Mouse (Mus musculus) lung, postnatal 25 days (tissue): ENCODE measurements at regions not wholly inside any gene's neighbourhood (a gene's known extent, or its start where the extent isn't known, plus 50 kb on each side); places are given as distances from the start of the nearest gene placed in this dataset.

ENCODE experiments used
- DNase-seq: peaks from one replicate; pipeline ENCODE4 v3.0.0; 2022; ENCODE audit warnings: low spot score

DNA sequence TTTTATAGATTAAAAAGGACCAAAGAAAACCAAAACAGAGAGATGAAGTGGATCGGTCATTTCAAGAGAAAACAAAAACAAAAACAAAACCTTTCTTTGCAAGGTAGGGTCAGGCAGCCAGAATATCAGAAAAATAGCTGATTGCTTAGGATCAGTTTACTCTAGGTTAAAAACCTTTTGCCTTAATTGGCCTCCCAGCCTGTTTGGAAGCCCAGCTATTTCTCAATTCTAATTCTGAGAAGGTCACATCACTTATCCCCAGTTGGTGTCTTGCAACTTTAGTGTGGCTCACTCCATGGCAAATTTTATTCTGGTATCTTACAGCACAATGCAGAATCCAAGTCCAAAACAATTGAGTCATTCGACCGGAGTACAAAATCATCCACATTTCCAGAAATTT, 70.0 kb downstream of the 1190002N15Rik start:
- DNase-seq: no peak

DNA sequence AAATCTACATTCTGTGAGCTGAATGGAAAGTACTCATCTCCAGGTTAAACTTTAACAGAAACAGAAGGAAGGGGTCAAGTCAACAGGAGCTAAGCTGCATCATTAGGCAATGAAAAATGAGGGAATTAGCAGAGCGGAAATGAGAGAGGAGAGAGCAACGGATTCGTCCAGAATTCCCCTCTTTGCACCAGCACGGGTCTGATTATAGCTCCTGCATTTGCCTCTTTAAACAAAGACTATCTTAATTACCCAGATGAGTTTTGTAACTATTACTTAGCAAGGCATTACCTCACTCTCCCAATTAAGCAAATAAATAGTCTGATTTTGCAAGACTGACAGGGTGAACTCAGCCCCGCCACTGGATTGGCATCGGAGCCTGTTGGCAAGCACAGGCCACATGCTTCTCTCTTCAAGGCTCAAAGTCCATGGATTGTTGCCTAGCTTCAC, 81.8 kb downstream of the 1190002N15Rik start:
- DNase-seq: peak; percentile 54

DNA sequence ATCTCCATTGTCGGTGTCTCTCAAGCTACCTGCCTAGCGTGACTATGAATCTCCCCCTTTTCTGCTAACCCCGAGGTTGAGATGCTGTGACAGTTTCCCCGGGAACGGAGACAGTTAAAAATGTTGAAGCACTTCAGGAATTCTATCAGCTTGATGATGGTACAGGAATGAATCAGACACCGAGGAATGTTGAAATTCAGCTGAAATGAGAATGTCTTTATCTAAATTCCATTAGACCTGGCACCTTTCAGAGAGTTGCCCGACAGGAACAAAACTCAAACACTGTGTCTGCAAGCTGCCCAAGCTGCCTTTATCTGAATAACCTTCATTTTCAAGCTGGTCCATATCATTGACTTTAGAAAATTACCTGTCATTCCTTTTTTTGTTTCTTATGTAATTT, 82.4 kb downstream of the 1190002N15Rik start:
- DNase-seq: no peak

DNA sequence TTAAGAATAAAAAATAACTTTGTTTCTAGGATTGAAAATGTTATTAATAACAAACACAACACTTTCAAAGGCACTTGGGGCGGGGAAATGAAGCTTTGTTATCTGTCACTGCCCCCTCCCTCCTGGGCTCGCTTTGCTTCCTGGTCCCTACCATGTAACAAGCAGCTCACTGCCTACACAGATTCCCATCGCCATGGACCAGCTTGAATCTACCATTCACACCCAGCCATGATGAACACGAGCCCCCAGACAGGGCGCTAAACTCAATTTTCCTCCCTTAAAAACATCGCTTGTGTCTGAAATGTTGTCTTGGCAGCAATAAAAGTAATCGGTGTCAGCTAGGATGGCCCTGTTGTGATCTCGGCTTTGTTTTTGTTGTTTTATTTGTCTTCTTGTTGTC, 88.0 kb downstream of the 1190002N15Rik start:
- peak; percentile 20 for DNase-seq

DNA sequence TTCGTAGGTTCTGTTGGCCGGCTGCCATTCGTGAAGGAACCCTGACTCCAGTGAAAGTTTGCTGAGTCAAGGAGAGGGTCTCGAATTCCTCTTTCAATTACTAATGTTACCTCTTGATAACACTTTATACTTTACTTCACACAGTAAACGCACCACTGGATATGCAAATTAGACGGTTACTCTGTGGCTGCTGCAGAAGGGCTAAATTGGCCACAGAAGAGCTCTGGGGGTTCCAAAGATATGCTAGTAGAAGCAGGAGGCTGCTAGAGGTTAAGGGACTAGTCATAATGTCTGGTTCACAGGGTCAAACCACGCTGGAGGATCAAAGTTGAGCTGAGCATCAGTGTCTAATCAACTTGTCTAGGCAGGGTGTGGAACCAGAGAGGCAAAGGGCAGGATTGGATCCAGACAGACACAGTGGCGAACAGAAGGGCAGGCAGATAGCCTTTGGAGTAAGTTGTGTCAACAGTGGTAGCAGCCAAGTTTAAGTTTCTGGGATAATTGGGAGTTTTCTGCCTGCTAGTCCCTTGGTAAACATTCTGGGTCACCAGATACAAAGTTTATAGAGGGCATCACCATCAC, 91.6 kb downstream of the 1190002N15Rik start:
- DNase-seq: no peak

DNA sequence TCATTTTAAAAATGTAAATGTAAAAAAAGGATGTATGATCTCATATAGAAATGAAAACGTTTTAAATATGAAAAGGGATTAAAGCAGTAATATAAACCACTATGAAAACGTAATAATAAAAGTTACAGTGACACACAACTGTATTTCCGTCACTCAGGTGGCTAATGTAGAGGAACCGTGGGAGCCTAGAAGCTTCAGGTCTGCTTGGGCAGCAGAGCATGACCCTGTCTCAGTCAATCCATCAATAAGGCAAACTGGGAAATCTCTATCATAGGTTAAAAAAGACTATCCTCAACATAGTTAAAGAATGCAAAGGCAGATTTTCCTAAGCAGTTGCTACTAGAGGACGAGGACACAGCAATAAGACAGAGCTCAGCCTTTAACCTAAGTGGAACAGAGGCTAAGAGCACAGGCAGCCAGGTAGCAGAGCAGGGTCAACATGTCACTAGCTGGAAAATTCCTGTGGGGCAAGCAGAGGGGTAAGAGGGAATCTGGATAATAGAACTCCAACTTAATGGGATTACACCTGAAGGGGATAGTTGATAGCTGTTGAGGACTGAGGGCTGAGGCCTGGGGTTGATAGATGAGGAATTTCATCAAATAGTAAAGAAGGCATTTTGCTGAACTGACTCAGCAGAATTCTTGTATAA, 93.6 kb downstream of the 1190002N15Rik start:
- no peak for DNase-seq

DNA sequence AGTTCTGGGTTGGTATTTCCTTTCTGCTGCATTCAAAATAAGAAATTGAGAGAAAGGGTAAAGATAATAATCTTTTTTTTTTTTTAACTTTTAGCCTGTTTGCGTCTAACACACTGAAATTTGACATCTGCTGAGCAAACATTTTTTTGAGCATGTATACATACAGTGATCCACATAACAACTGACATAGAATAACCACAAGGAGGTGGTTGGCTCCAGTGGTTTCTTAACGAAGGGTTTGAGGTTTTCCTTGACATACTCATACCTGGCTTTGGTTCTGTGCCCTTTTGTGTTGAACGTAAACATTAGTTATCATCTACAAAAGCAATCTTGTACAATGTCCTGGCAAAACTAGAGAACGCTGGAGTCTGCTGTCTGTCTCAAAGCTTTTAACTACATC, 96.5 kb downstream of the 1190002N15Rik start:
- no peak for DNase-seq

DNA sequence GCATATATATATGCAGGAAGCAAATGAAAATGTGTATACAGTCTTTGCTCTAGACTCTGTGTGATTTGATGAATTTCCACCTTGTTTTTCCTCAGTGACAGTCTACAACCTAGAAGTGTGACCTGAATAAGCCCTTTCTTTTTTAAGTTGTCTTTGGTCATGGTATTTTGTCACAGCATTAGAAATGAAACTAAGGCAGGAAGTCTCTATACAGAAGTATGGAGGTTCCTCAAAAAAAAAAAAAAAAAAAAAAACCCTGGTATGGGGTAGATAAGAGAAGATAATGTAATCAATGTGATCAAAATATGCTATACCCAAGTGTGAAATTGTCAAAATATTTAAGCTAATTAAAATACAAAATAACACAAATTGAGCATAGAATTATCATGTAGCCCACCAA, 104.4 kb downstream of the 1190002N15Rik start:
- DNase-seq: no peak

DNA sequence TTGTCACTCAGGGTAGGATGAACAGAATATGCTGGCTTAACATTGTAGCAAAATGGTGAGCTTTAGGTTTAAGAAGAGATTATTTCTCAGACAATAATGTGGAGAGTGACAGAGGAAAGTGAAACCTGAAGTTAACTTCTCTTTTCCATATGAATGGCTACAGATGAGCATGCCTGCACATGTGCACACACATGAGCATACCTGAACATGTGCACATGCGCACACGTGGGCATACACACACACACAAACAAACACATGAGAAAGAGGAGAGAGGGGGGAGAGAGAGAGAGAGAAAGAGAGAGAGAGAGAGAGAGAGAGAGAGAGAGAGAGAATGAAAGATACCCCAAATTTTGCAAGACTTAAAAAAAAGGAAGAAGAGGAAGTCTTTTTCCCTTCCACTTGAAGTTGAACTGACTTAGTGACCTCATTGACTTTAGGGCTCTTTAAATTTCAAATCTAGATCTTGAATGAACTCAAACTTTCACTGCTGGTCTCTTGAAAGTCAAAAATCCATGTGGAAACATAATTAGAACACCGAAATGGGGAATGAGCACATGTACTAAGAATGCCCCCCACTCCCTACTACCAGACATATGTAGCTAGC, 105.6 kb downstream of the 1190002N15Rik start:
- DNase-seq: no peak

DNA sequence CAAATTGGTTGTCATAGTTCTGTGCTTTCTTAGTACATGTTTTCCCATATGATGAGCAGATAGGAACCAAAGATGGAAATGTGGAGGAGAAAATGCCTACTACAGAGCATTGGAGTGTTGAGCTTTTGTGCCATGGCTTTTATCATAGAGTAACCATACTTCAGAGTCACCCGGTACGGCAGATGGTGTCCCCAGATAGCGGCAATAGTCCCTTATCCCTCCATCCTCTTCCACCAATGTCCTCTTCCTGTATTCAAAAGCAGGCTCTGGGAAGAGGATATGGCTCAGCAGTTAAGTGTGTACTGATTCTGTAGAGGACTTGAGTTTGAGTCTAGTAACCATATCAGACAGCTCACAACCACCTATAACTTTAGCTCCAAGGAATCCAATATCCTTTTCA, 106.3 kb downstream of the 1190002N15Rik start:
- DNase-seq: no peak

DNA sequence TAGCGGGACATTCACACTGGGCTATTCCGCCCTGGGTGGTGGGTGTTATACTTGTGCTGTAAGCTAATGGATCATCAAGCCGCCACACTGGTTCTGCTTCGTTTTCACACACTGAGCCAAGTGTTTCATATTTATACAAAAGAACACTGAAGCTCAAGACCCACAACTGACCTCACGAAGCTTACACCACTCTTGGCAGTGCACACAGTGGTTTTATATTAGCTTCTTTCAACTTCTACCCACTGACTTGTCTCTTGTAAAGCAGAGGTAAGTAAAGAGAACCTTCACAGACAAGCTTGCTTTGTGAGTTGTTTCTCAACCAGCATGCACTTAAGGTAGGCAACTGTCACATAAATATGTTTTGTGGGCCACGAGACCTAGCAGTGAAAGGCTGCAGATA, 106.9 kb downstream of the 1190002N15Rik start:
- DNase-seq: no peak

DNA sequence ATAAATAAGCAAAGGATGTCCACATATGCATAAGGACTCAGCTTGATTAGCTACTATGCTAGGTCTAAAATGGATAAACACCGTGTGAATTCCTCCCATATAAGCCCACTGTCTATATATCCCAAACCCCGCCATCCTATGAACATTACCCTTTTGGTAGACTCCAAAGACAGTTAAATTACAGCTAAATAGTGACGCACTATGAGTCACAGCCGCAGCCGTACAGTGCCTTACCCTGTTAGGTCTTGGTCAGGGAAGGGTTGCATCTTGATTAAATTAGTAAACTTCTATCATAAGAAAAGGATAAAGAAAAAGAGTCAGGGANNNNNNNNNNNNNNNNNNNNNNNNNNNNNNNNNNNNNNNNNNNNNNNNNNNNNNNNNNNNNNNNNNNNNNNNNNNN, 111.1 kb downstream of the 1190002N15Rik start:
- no peak for DNase-seq

DNA sequence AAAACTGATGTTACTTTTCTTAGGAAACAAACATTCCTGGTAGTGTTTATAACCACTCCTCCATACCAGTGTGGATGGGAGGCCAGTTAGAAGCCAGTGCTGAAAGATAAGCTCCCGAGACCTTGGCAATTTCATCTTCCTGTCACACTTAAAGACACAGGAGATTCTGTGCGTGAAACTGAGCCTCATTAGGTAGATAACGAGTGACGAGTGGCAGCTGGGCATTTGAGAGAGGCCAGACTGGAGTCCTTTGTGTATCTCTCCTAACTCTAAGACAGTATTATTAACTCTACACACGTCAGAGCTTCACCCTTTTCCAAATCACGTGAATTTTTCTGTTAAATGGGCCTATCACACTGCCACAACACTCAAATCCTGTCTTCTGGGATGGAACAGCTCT, 112.1 kb downstream of the 1190002N15Rik start:
- DNase-seq: no peak

DNA sequence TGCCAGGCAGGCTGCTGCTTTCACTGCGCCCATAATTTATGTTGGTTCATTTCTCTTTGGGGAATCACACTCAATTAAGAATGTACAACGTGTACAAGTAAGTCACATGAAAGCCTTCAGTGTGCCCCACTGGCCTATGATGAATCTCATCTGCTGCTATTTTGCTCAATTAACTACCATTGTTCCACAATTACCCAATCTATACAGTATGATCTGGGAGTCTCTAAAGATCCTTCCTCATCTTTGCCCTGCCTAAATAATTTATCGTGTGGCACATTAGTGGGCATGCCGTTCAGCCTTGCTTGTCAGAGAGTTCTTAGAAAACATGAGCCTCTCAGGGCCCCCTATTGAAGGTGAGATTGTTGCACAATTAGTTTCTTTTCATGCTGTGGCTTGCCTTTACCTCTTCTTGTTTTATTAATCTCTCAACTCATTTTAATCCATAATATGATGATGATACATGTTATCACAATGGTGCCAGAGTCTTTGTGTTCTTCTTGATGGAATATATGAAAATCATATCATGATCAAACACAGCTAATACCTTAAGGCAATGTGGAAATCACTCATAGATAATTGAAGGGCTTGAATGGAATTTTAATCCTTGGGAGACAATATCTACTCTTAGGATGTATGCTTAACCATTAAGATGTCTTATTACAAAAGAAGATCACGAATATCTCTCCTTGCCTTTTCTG, 113.3 kb downstream of the 1190002N15Rik start:
- no peak for DNase-seq

DNA sequence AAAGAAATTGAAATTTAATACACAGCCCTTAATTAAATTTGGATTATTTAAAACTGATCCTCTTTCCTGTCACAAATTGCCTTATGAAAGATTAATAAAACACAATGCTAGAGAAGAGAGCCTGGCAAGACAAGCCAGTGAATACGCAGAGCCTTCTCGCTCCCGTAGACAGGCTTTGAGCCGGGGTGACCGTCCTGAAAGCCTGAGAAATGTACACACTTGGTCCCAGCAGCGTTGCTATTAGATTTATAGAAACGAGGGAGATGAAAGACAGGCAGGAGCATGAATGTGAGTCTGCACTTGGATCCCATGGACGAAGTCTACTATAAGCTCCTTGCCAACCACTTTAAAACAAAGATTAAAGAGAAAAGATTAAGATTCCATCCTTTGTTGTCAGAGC, 127.3 kb downstream of the 1190002N15Rik start:
- DNase-seq: no peak

DNA sequence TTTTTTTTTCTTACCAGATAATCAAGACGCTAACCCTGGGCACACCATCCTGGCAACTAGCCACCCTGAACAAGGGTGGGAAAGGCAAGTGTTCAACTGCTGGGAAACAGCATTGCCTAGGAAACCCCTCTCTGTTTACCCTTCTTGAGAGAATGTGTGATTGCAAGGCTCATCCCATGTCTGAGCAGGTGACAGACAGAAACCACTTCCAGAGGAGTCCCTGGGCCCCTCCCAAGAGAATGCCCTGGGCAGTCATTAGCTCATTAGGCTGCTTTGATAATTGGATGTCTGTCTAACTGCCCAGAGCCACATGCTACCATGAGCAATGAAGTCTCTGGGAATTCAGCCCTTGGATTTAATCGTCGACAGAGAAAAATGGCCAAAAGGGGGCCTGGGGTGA, 127.8 kb downstream of the 1190002N15Rik start:
- DNase-seq: no peak

DNA sequence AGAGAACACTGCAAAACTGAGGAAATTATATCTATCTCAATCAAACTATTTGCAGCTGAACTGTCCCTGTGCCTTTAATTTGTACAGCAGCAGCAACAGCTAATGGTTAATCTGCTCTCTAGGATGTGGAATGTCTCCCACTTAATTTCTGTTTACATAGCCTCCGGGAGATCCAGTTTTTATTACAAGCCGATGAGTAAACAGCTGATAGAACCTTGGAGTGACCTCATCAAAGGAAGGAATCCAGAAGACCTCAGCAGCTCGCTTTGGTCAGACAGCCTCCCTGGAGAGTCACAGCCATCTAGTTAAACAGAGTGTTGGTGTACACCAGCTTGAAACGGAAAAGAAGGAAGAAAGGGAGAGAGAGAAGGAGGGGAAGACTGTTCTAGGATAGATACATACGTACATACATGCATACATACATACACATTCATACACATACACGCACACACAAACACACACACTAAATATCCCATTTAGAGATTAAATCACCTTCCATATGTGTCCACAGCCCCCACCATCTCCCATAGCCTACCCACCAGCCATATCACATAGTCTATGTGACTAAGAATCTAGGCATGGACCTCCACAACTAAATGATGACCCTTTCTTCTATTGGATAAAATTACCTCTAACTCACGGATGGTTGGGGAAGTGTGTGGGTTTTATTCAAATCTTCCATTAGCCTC, 129.1 kb downstream of the 1190002N15Rik start:
- peak; percentile 43 for DNase-seq

DNA sequence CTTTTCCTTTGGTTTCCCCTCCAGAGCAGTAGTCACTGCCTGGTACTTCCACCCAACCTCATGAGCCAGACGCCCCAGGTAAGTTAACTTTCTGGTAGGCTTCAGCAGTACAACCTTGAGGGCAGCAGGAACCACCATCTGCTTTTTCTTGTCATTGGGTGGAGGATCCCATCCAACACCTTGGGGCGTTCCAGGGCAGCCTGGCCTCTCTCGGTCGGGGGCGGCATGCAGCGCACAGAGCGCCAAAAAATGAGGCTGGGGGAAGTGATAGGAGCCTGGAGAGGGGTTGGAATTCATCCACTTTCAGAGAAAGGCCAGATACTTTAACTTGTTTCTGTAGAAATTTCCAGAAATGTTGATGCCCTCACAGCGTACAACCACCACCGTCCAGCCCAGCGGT, 130.2 kb downstream of the 1190002N15Rik start:
- DNase-seq: no peak

DNA sequence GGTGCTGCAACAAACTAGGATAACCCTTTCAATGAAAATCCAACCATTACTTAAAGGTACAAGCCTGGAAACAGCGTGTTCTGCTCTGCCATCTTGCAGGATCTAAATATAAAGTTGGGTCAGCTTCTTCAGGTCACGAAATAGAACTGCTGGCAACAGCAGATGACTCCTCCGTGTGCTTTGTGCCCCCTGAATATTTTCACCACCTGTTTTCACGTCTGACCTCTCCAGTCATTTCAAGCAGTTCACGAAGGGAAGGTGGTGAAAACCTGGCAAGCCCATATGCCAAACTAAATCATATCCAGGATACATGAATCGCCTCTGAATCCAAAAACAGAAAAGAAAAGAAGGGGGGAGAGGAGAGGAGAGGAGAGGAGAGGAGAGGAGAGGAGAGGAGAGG, 133.3 kb downstream of the 1190002N15Rik start:
- DNase-seq: no peak

DNA sequence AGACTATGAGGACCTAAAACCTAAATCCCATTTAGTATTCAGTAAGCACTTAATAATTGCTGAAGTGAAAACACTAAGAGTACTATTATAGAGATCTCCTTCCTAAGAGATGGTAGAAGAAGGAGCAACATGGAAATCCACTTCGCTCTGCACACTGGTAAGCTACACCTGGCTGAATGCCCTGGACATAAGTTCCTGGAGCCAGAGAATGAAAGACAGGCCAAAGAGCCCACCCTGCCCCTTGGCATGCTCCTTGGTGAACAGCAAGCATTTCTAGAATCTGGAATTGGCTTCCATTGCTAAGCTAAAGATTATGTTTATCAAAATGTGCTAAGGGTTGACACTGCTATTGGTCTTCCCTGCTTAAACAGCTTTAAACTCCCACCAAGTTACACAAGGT, 137.3 kb downstream of the 1190002N15Rik start:
- DNase-seq: no peak

DNA sequence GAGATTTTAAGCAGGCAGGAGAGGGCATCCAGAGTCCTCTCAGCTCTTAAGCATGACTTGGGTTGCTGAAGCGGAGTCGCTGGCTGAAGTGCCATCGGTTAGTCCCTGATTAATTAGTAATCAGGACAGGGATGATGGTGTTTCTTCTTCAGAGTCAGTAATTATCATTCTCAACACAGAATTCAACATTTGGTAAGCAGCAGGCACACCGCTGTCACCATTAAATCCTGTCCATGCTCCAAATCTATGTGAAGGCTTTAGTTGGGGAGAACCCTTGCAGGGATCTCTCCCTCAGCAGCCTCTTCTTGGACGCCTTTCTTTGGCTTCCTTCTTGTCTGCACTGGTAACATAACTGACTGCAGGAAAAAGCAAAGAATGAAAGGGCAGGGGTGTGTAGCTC, 142.7 kb downstream of the 1190002N15Rik start:
- DNase-seq: no peak

DNA sequence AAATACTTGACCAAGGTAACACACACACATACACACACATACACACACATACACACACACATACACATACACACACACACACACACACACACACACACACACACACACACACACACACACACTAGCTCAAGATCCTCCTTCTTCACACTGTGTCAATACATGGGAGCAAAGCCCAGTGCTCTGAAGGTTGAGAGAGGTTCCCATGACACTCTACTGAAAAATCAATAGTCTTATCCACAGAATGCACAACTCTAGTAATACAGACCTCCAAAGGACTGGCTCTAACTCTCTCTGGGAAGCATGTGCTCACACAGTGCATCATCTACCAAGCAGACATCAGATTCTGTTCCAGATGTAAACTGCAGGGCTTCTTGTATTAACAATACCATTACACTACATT, 151.7 kb downstream of the 1190002N15Rik start:
- DNase-seq: no peak

DNA sequence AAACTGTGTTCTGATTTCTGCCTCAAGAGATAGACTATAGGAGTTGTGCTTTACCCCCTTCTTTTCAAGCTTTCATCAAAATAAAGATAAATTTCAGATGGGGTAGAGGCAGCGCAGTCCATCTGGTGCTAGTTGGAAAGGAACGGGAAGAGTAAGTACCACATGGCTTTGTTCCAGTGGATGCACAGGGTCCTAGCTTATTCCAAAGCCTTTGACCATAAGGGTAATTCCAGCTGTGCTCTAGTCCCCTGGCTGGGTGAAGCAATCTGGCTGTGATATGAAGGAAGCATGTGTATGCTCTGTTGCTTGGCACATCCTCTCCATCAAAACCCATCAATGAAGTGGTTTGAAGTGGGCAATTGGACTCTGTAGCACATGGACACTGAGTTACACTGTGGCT, 155.6 kb downstream of the 1190002N15Rik start:
- no peak for DNase-seq
